Mouse (Mus musculus) CH12.LX (cell line): ENCODE data around the gene Tpk1.

Source experiments
- CHD1 ChIP-seq: IDR thresholded peaks from 2 replicates; pipeline ENCODE4 v1.6.1; 2012; ENCODE audit warnings: low read depth, low read length, improper control_type of control experiment, inconsistent platforms
- CTCF ChIP-seq, 2 experiments: IDR thresholded peaks in 1 of 2; conservative IDR thresholded peaks in 1 of 2; 2 replicates each; pipeline ENCODE4 v1.5.1; 2011 to 2012; ENCODE audit warnings: low read depth in 2 of 2, low read length in 2 of 2, improper control_type of control experiment in 1 of 2, inconsistent platforms in 1 of 2, mild to moderate bottlenecking in 1 of 2, moderate library complexity in 1 of 2
- ELF1 ChIP-seq: IDR thresholded peaks from 2 replicates; pipeline ENCODE4 v1.6.1; 2014; ENCODE audit warnings: low read depth, mild to moderate bottlenecking, inconsistent platforms, low read length, improper control_type of control experiment
- EP300 ChIP-seq: IDR thresholded peaks from 2 replicates; pipeline ENCODE4 v1.6.1; 2011; ENCODE audit warnings: low read length, improper control_type of control experiment
- MYC ChIP-seq: IDR thresholded peaks from 2 replicates; pipeline ENCODE4 v1.6.1; 2011; ENCODE audit warnings: low read depth, mild to moderate bottlenecking, improper control_type of control experiment, low read length

- TF ChIP-seq CHD1: no peak
- no peak for TF ChIP-seq CTCF (conservative IDR thresholded peaks at IDR 0.05 in 1 of 2, IDR thresholded peaks at IDR 0.05 in 1 of 2; ENCODE audit: low read depth in 2 of 2, low read length in 2 of 2)
- no peak for TF ChIP-seq EP300
- TF ChIP-seq ELF1: no peak
- no peak for TF ChIP-seq MYC
Observed at GRCm38 (mm10) chr6:43670939-43671338, 4.9 kb upstream of the Tpk1 start.
